Mouse (Mus musculus) heart, postnatal 10 days (tissue): ENCODE data around the gene Akap9. TPM values are rescaled to one million over a fixed set of nuclear protein-coding genes. Genes with fewer than 3 reads are reported as not detected.
"Not testable (repeated sequence)": the region's sequence is repeated elsewhere in the genome, so short reads cannot be mapped to it uniquely, and the experiment has no call there.

Experiments used
- DNase-seq, 2 experiments: peaks; one replicate each; pipeline ENCODE4 v3.0.0; 2021
- intact Hi-C: fragments of 180-260 bp; cut with DNase I; formaldehyde crosslinking; loops from one replicate; pipeline ENCODE4 v1.15.1; 2025
- total RNA-seq, 2 experiments: library from RNA; stranded (reverse); gene quantifications; 2 replicates each; pipeline ENCODE4 v1.2.3; 2021

Akap9 gene
- total RNA-seq, 2 experiments from 2014 or later: 47.2 to 48.5 TPM

GRCm38 (mm10) chr5:3968415-3968814 lies 40.6 kb downstream of the Akap9 start:
- intact Hi-C loops: no loop called here
- DNase-seq: no peak

- intact Hi-C loops: no loop called here
- DNase-seq: no peak
Measured at GRCm38 (mm10) chr5:3969114-3969513, 41.3 kb downstream of the Akap9 start.

- intact Hi-C loops: no loop called here
Measured at GRCm38 (mm10) chr5:3970936-3971335, 43.1 kb downstream of the Akap9 start.

DNA sequence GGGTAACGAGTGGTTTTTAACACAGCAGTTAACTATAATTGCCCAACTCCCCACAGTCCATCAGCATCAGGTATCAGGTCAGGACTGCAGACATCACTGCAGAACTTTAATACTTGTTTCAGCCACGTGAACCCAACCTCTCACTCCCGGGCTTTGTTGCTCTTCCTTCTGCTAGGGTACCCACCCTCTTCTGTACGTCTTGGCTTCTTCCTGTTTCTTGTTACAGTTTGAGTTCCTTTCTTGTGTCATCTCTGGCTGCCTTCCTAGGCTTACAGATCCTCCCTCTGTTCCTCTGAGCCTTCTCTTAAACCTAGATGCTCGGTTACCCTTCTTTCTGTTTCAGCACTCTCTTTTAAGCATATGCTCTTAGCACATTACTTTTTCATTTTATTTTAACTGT lies 45.9 kb downstream of the Akap9 start:
- no peak for DNase-seq
- intact Hi-C loops: no loop called here

More at GRCm38 (mm10) chr5:3970936-3971335, 43.1 kb downstream of the Akap9 start:
- no peak for DNase-seq

GRCm38 (mm10) chr5:3974896-3975295 lies 47.0 kb downstream of the Akap9 start:
- DNase-seq: no peak
- intact Hi-C loops: no loop called here

- intact Hi-C loops: no loop called here
- DNase-seq: no peak
Measured at GRCm38 (mm10) chr5:3976111-3976510, 48.3 kb downstream of the Akap9 start.

DNA sequence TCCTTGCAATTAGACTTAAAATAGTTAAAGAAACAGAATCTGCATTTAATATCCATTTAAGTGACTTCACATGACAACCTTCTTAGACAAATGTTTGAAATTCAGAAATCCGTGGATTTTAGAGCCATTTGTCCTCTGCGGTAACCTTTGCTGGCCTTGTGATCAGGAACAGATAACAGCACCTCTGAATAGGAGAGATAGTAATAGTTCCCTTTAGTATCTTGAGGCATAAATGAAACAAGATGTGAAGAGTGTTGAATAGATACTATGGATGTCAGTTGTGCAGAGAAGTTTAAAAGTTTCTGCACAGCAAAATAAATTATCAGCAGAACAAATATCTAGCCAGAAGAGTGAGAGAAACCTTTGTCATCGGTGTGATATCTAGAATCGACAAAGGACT lies 50.0 kb downstream of the Akap9 start:
- intact Hi-C loops: no loop called here
- no peak for DNase-seq

GRCm38 (mm10) chr5:3989608-3990007 lies 61.8 kb downstream of the Akap9 start:
- DNase-seq: no peak
- intact Hi-C loops: no loop called here

GRCm38 (mm10) chr5:3990499-3990898 lies 62.6 kb downstream of the Akap9 start:
- intact Hi-C loops: no loop called here
- no peak for DNase-seq

- DNase-seq: no peak
- intact Hi-C loops: no loop called here
Measured at GRCm38 (mm10) chr5:4004531-4005469, 76.9 kb downstream of the Akap9 start.

DNA sequence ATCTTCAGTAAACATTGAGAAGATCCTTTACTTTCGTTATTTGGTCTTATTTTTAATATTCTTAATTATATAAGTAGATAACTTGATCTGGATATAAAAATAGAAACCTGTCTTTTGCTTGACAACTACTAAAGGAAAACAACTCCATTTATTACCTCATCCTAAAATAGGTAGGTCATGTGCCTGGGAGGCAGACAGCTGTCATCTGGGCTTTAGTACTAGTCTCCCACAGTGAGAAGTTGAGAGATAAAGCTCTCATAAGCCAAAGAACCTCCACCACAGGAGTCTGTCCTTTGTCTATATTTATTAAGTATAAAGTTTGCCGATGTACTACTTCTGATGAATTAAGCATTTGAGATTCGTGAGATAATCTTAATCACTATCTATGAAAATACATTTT lies 78.8 kb downstream of the Akap9 start:
- intact Hi-C loops: no loop called here
- DNase-seq: no peak

GRCm38 (mm10) chr5:4008266-4008665 lies 80.4 kb downstream of the Akap9 start:
- DNase-seq: no peak
- intact Hi-C loops: no loop called here

DNA sequence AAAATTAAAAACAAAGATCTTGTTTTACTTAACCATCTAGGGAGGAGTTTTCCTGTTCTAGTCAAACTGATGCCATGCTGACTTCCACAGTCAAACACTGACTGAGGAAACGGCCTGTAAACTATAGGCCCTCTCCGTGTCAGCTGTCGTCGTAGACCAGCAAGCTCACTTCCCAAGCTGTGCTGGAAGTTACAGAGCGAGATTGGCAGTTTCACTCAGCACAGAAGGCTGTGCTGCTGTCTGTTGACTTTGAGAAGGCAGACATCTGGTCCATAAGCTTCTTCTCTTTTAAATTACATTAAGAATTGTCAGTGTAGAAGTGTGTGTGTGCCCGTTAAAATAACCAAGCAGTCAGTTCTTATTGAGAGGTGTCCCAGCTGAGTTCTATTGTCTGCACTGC lies 81.7 kb downstream of the Akap9 start:
- intact Hi-C loops: no loop called here
- no peak for DNase-seq

GRCm38 (mm10) chr5:4017646-4018045 lies 89.8 kb downstream of the Akap9 start:
- intact Hi-C loops, DNase-seq: not testable (repeated sequence)

GRCm38 (mm10) chr5:4019377-4019776 lies 91.5 kb downstream of the Akap9 start:
- DNase-seq: no peak
- intact Hi-C loops: no loop called here

GRCm38 (mm10) chr5:4020018-4020417 lies 92.2 kb downstream of the Akap9 start:
- DNase-seq: no peak
- intact Hi-C loops: no loop called here

DNA sequence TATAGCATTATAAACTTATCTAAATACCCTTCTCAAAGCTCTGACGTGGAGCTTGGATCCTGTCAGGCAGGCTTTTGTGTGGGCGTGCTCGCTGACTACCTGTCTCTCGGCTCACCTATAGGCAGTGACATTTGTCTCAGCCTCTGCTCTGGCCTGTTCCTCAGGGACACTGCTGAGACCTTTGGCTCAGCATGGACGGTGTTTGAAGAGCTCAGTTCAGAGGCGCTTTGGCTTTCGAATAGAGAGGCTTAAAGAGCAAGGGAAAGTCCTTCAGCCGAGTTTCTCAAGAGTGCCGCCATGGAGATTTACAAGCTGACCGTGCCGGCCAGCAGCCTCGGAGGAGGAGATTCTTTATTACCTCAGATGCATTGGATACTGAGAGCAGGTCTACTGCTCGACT lies 95.3 kb downstream of the Akap9 start:
- intact Hi-C loops: no loop called here
- DNase-seq: no peak

DNA sequence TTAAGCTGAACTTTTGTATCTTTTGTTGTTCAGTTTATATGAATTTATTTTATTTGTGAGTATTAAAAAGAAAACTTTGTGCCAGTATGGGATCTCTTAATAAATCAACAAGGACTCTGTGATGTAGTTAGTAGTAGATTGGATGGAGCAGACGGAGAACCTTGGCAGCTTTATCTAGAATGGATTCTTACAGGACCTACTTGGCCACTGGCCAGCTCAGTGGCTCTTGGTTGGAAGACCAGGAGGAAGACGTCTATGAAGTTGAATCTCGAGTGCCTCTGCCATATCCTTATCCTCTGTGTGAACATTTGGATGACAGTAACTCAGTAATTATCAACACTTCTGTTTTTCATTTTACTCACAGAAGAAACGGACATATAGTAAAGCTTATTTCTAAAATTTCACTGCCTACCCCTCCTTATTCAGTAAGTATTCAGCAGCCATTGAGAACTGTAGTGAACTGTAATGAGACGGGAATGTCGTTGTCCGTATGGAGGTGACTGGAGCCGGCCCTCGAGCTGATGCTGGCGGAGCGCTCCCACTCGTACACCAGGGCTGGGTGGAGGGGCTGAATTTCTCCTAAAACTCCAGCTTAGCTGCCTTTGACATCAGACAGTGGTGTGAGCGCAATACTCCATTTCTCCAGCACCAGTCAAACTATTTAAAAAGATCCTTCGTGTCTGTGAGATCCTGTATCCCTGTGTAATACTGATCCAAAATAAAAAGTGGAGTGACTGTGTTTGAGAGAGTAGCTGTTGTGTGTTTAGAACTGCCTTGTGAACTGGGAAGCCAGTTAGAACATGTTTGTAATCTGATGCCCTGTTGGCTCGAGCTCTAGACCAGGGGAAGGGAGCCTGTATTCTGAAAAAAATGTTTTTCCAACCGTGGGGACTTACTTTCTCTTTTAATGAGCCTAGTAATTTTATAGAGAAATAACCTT lies 96.2 kb downstream of the Akap9 start:
- intact Hi-C loops: no loop called here
- peak; percentile 53 to 56 for DNase-seq

DNA sequence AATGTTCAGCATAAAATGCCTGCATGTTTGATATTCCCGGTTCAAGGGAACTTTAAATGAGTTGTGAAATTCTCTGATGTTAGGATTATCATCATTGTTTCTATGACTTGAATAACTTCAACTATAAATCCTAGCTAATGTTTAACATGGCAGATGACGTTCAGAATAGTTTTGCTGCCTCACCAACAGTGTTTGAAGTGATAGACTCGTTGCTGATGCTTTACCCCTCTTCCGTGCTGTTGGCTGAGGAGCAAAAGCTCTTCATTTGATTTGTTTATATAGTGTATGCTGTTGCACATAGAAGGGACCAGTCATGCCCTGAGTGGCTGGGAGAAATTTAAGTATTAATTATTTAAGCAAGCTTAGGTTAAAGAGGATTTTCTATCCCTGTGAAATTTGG lies 96.9 kb downstream of the Akap9 start:
- intact Hi-C loops: no loop called here
- no peak for DNase-seq

DNA sequence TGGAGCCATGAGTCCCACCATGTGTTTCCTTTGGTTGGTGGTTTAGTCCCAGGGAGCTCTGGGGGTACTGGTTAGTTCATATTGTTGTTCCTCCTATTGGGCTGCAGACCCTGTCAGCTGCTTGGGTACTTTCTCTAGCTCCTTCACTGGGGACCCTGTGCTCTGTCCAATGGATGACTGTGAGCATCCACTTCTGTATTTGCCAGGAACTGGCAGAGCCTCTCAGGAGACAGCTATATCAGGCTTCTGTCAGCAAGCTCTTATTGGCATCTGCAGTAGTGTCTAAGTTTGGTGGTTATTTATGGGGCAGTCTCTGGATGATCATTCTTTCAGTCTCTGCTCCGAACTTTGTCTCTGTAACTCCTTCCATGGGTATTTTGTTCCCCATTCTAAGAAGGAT lies 98.5 kb downstream of the Akap9 start:
- intact Hi-C loops: not testable (repeated sequence)
- peak in 1 of 2 experiments; percentile 21 for DNase-seq

GRCm38 (mm10) chr5:4028486-4029173 lies 100.8 kb downstream of the Akap9 start:
- intact Hi-C loops: no loop called here
- DNase-seq: no peak
